Mouse (Mus musculus) liver, embryonic 16.5 days (tissue): Measurements from ENCODE around the gene Bcar1. TPM values are rescaled to one million over a fixed set of nuclear protein-coding genes. Genes with fewer than 3 reads are reported as not detected.

Experiments
- ATAC-seq: fragments of 200-750 bp; cut with Nextera tagmentation; 2 replicates; pipeline ENCODE4 v1.8.0; 2017; ENCODE audit warnings: low read depth, mild to moderate bottlenecking, moderate number of reproducible peaks, moderate library complexity
- H3K27ac ChIP-seq: fragments of 300-500 bp; sonication (generic); 2 replicates; pipeline ENCODE4 v1.5.1; 2014; ENCODE audit warnings: mild to moderate bottlenecking, low read length
- H3K27me3 ChIP-seq: fragments of 300-500 bp; sonication (generic); 2 replicates; pipeline ENCODE4 v1.6.1; 2014; ENCODE audit warnings: low read depth, low read length, mixed read lengths; ENCODE audit not compliant: control insufficient read depth, insufficient read depth
- H3K36me3 ChIP-seq: fragments of 300-500 bp; sonication (generic); 2 replicates; pipeline ENCODE4 v1.6.1; 2014; ENCODE audit warnings: mild to moderate bottlenecking; ENCODE audit not compliant: control insufficient read depth, insufficient read depth
- H3K4me1 ChIP-seq: fragments of 300-500 bp; sonication (generic); 2 replicates; pipeline ENCODE4 v1.6.1; 2014; ENCODE audit warnings: low read depth, low read length, mixed read lengths; ENCODE audit not compliant: control insufficient read depth
- H3K4me2 ChIP-seq: fragments of 300-500 bp; sonication (generic); 2 replicates; pipeline ENCODE4 v1.6.1; 2014; ENCODE audit warnings: low read depth, low read length, mixed read lengths
- H3K4me3 ChIP-seq: fragments of 300-500 bp; sonication (generic); 2 replicates; pipeline ENCODE4 v1.5.1; 2014; ENCODE audit warnings: low read depth, mild to moderate bottlenecking, low read length
- H3K9ac ChIP-seq: fragments of 300-500 bp; sonication (generic); 2 replicates; pipeline ENCODE4 v1.6.1; 2014; ENCODE audit warnings: low read depth, low read length
- H3K9me3 ChIP-seq: fragments of 300-500 bp; sonication (generic); replicated peaks from 2 replicates; pipeline ENCODE4 v1.6.1; 2016; ENCODE audit warnings: low read length; ENCODE audit not compliant: control insufficient read depth
- WGBS: fragments of 180-500 bp; shearing (Covaris S2); extraction: QIAGEN DNeasy Blood & Tissue Kit; methylation state at CpG from one replicate; pipeline ENCODE4 v1.1.7; 2014; ENCODE audit not compliant: insufficient replicate concordance; 5-methylcytosine and 5-hydroxymethylcytosine counted together
- polyA plus RNA-seq: library from polyadenylated mRNA; unstranded; fragments of >200 nt; fragmentation: Nextera tagmentation; extraction: Ambion mirVana; gene quantifications from 2 replicates; pipeline ENCODE4 v1.2.1, GENCODE M21; 2015

Bcar1 gene
- polyA plus RNA-seq, 1 experiment from 2014 or later: 13.1 TPM

GRCm38 (mm10) chr8:111772083-111772482, 28.5 kb upstream of the Bcar1 start:
- no peak overlapping the region for H3K4me3 ChIP-seq
- no peak overlapping the region for H3K27ac ChIP-seq
- no peak overlapping the region for H3K4me2 ChIP-seq
- no peak overlapping the region for H3K9ac ChIP-seq
- H3K4me1 ChIP-seq: no peaks in the 10 kb centered on the region; the same call in 1 of the 2 replicates
- WGBS: 77% methylated on average over 9 of the region's 9 CpGs
- H3K27me3 ChIP-seq: no peaks in the 10 kb centered on the region
- ATAC-seq: no peak
- peaks cover 3% of the 10 kb centered on the region for H3K36me3 ChIP-seq
- no peaks in the 10 kb centered on the region for H3K9me3 ChIP-seq

GRCm38 (mm10) chr8:111771625-111772020, 28.0 kb upstream of the Bcar1 start:
- no peak overlapping the region for H3K4me2 ChIP-seq
- peaks cover 3% of the 10 kb centered on the region for H3K36me3 ChIP-seq
- H3K9me3 ChIP-seq: no peaks in the 10 kb centered on the region
- H3K27ac ChIP-seq: no peak overlapping the region
- no peaks in the 10 kb centered on the region for H3K27me3 ChIP-seq
- WGBS: 81% methylated on average over 6 of the region's 6 CpGs
- no peak for ATAC-seq
- no peak overlapping the region for H3K9ac ChIP-seq
- no peak overlapping the region for H3K4me3 ChIP-seq
- no peaks in the 10 kb centered on the region; the same call in 1 of the 2 replicates for H3K4me1 ChIP-seq

GRCm38 (mm10) chr8:111770958-111771624, 27.5 kb upstream of the Bcar1 start:
- H3K9ac ChIP-seq: no peak overlapping the region
- H3K27ac ChIP-seq: no peak overlapping the region
- H3K4me1 ChIP-seq: no peaks in the 10 kb centered on the region; the same call in 1 of the 2 replicates
- H3K4me2 ChIP-seq: no peak overlapping the region
- H3K27me3 ChIP-seq: no peaks in the 10 kb centered on the region
- peaks cover 3% of the 10 kb centered on the region for H3K36me3 ChIP-seq
- no peak for ATAC-seq
- H3K4me3 ChIP-seq: no peak overlapping the region
- H3K9me3 ChIP-seq: no peaks in the 10 kb centered on the region
- 70% methylated on average over 5 of the region's 5 CpGs for WGBS

GRCm38 (mm10) chr8:111769764-111770428, 26.3 kb upstream of the Bcar1 start:
- no peak for ATAC-seq
- 73% methylated on average over 12 of the region's 12 CpGs for WGBS
- Histone ChIP-seq H3K4me1 (no peaks in the 10 kb centered on the region; the same call in 1 of the 2 replicates), H3K9me3 (no peaks in the 10 kb centered on the region), H3K36me3 (peaks cover 3% of the 10 kb centered on the region), H3K4me3 (no peak overlapping the region), H3K9ac (no peak overlapping the region), H3K4me2 (no peak overlapping the region), H3K27me3 (no peaks in the 10 kb centered on the region), H3K27ac (no peak overlapping the region)

GRCm38 (mm10) chr8:111769296-111769695, 25.7 kb upstream of the Bcar1 start:
- Histone ChIP-seq H3K36me3 (no peaks in the 10 kb centered on the region; the same call in none of the 2 replicates), H3K27ac (no peak overlapping the region), H3K4me2 (no peak overlapping the region), H3K4me1 (no peaks in the 10 kb centered on the region; the same call in 1 of the 2 replicates), H3K4me3 (no peak overlapping the region), H3K9me3 (no peaks in the 10 kb centered on the region), H3K9ac (no peak overlapping the region), H3K27me3 (no peaks in the 10 kb centered on the region)
- no peak for ATAC-seq
- 67% methylated on average over 15 of the region's 15 CpGs for WGBS

- Histone ChIP-seq H3K36me3 (no peaks in the 10 kb centered on the region; the same call in none of the 2 replicates), H3K9ac (no peak overlapping the region)
- ATAC-seq: no peak
Observed at GRCm38 (mm10) chr8:111768651-111769050, 25.0 kb upstream of the Bcar1 start.

GRCm38 (mm10) chr8:111765616-111766015, 22.0 kb upstream of the Bcar1 start:
- no peaks in the 10 kb centered on the region for H3K9me3 ChIP-seq
- WGBS: 81% methylated on average over 4 of the region's 4 CpGs
- H3K9ac ChIP-seq: no peak overlapping the region
- H3K4me3 ChIP-seq: no peak overlapping the region
- no peak overlapping the region for H3K27ac ChIP-seq
- H3K4me1 ChIP-seq: no peaks in the 10 kb centered on the region; the same call in 1 of the 2 replicates
- no peak for ATAC-seq
- H3K36me3 ChIP-seq: no peaks in the 10 kb centered on the region; the same call in none of the 2 replicates
- no peaks in the 10 kb centered on the region for H3K27me3 ChIP-seq
- no peak overlapping the region for H3K4me2 ChIP-seq

More at GRCm38 (mm10) chr8:111768651-111769050, 25.0 kb upstream of the Bcar1 start:
- Histone ChIP-seq H3K27ac (no peak overlapping the region), H3K4me3 (no peak overlapping the region), H3K9me3 (no peaks in the 10 kb centered on the region), H3K27me3 (no peaks in the 10 kb centered on the region), H3K4me1 (no peaks in the 10 kb centered on the region; the same call in 1 of the 2 replicates), H3K4me2 (no peak overlapping the region)
- WGBS: 78% methylated on average over 6 of the region's 6 CpGs

GRCm38 (mm10) chr8:111765096-111765495, 21.5 kb upstream of the Bcar1 start:
- H3K4me1 ChIP-seq: no peaks in the 10 kb centered on the region; the same call in 1 of the 2 replicates
- H3K36me3 ChIP-seq: no peaks in the 10 kb centered on the region; the same call in none of the 2 replicates
- H3K27me3 ChIP-seq: no peaks in the 10 kb centered on the region
- WGBS: 81% methylated on average over 9 of the region's 9 CpGs
- H3K9me3 ChIP-seq: no peaks in the 10 kb centered on the region
- ATAC-seq: no peak
- H3K4me3 ChIP-seq: no peak overlapping the region
- no peak overlapping the region for H3K9ac ChIP-seq
- no peak overlapping the region for H3K4me2 ChIP-seq
- no peak overlapping the region for H3K27ac ChIP-seq

GRCm38 (mm10) chr8:111760708-111761107, 17.1 kb upstream of the Bcar1 start:
- no peak for ATAC-seq
- H3K4me3 ChIP-seq: no peak overlapping the region

More at GRCm38 (mm10) chr8:111760708-111761107, 17.1 kb upstream of the Bcar1 start:
- Histone ChIP-seq H3K4me1 (no peaks in the 10 kb centered on the region), H3K9ac (no peak overlapping the region), H3K9me3 (no peaks in the 10 kb centered on the region), H3K4me2 (no peak overlapping the region), H3K27ac (no peak overlapping the region), H3K36me3 (no peaks in the 10 kb centered on the region), H3K27me3 (no peaks in the 10 kb centered on the region)
- 81% methylated on average over 13 of the region's 13 CpGs for WGBS
